Mouse (Mus musculus): ENCODE results near the gene Pgd.

DNA sequence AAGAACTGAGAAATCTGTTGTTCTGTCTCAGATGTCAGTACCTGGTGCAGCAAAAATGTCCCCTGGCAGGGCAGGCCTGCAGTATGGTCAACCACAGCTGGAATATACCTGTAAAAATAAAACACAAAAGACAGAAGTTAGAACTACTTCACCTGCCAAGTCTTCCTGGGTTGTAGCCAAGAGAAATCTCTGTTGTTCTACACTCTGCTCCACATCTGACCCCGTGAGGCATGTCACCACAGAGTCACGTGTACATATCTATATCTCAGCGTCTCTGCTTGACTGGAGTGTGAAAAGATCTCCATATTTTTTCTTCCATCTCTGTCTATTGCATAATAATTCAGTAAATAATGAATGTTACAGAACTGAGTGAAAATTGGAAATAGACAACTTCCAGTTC is 35.9 kb upstream of the Pgd start:
- TF ChIP-seq TAL1 (IDR thresholded peaks at IDR 0.05; ENCODE audit: low read length) (no peak), GATA1 (IDR thresholded peaks at IDR 0.05; ENCODE audit: low read length) (no peak)

Measured in erythroblast, embryonic 14.5 days (primary cell).